22 mouse cellular contexts compared by ENCODE assay signal in genomic region chr11:89579826-89580225, GRCm38 (mm10).
DNase-seq lines count a peak whose midpoint lies in the region; ATAC-seq and TF ChIP-seq lines count a peak whose summit lies in the region.
"Had no signal": no experiment of that assay in that cellular context is flagged by ENCODE, and none has a peak within 500 bp of the region (broad histone marks: within the 10 kb centered on the region; RNA-seq: fewer than 3 reads in every experiment).

No protein-coding gene starts in this region.

- TF ChIP-seq CTCF in C2C12 (IDR thresholded peaks at IDR 0.05; ENCODE audit: control insufficient read depth, insufficient read depth, insufficient read length) (no peak), Patski (IDR thresholded peaks at IDR 0.05) (no peak)

- intact Hi-C loops in heart, postnatal 10 days (cut with DNase I) = no loop called here

- peak; percentile 92 for ATAC-seq in Patski
- ATAC-seq: forebrain, embryonic 14.5 days; intestine, embryonic 15.5 days; midbrain, embryonic 13.5 days had no signal

- H3K79me2 ChIP-seq in C2C12 (ENCODE audit: control insufficient read depth, insufficient read depth) = no peaks in the 10 kb centered on the region

- no peak overlapping the region for H3K4me3 ChIP-seq in C2C12 (ENCODE audit: insufficient read depth, poor library complexity, severe bottlenecking)
- H3K4me3 ChIP-seq: embryonic facial prominence, embryonic 15.5 days; heart, embryonic 10.5 days; intestine, embryonic 15.5 days; kidney, embryonic 15.5 days; midbrain, embryonic 13.5 days; stomach, embryonic 15.5 days had no signal

- no peaks in the 10 kb centered on the region for H3K79me3 ChIP-seq in C2C12 (ENCODE audit: low read depth)

- no peak overlapping the region for H3ac ChIP-seq in C2C12 (ENCODE audit: control insufficient read depth, insufficient read length, low read depth)

- DNase-seq in heart, adult 11 months = peak; percentile 14
- no peak for DNase-seq in heart, postnatal 10 days
- DNase-seq in Patski (ENCODE audit: low read depth, low spot score) = peak; percentile 90
- peak; percentile 5 to 12 for DNase-seq in gastrocnemius, adult 8-10 months (ENCODE audit: low spot score in 2 of 2)
- no peak for DNase-seq in natural killer cell, adult 2 months (ENCODE audit: low spot score in 2 of 2)
- no peak for DNase-seq in spleen, postnatal 4 days (ENCODE audit: low spot score in 2 of 2)
- DNase-seq in embryo, embryonic 10.5 days (ENCODE audit: low spot score) = no peak
- DNase-seq: cerebellum, postnatal 10 days; embryo, embryonic 11 days; heart, postnatal 14 days; liver; lung, adult 2 months; right cerebral cortex, adult 18-20 months; spleen, adult 18-20 months had no signal

- in situ Hi-C loops in Patski (cut with MboI; ENCODE audit: low pct_unique_long_range_greater_than_20kb) = no loop called here

- POLR2A ChIA-PET in Patski (lab: Charles Lee) = no interaction called here

- H3K36me3 ChIP-seq in C2C12 (ENCODE audit: control insufficient read depth, insufficient read depth) = no peaks in the 10 kb centered on the region
- H3K36me3 ChIP-seq: embryonic facial prominence, embryonic 15.5 days; heart, embryonic 10.5 days; intestine, embryonic 15.5 days; kidney, embryonic 15.5 days; midbrain, embryonic 13.5 days; stomach, embryonic 15.5 days had no signal

- CTCF ChIA-PET in Patski (lab: Charles Lee) = interaction anchor here (1.1 to 1.2 kb wide), 2 partner anchors 17 to 34 kb away, joined by 3 read pairs; no protein-coding TSS in a partner anchor

- no peaks in the 10 kb centered on the region for H3K27me3 ChIP-seq in C2C12 (ENCODE audit: control insufficient read depth, insufficient read depth, insufficient read length)
- H3K27me3 ChIP-seq in Patski = no peaks in the 10 kb centered on the region
- H3K27me3 ChIP-seq: embryonic facial prominence, embryonic 15.5 days; intestine, embryonic 15.5 days; kidney, embryonic 15.5 days; midbrain, embryonic 13.5 days; stomach, embryonic 15.5 days had no signal

TF ChIP-seq in C2C12, 6 proteins besides CTCF, POLR2A, EP300 and RAD21:
- TF ChIP-seq CEBPB (IDR thresholded peaks at IDR 0.05; ENCODE audit: low read depth) (peak; percentile 44), FOSL1 (IDR thresholded peaks at IDR 0.05; ENCODE audit: insufficient read depth, low read length, poor library complexity, severe bottlenecking) (no peak)

Comparison
In these comparisons a context has a peak if more than half of its experiments do, and no peak if none do; other contexts are left out.
1. DNase-seq: peak in heart, adult 11 months (single experiment), Patski (single experiment) and gastrocnemius, adult 8-10 months (2 of 2); none in heart, postnatal 10 days (0 of 2), natural killer cell, adult 2 months (0 of 2), spleen, postnatal 4 days (0 of 2) and embryo, embryonic 10.5 days (single experiment).